Mouse (Mus musculus) sigmoid colon, adult 10 weeks (tissue): Measurements from ENCODE around the gene Abca6. TPM values are rescaled to one million over a fixed set of nuclear protein-coding genes. Genes with fewer than 3 reads are reported as not detected.

Experiments
- polyA plus RNA-seq: library from polyadenylated mRNA; stranded (reverse); fragments of 350-450 nt; fragmentation: Illumina TruSeq; extraction: RNeasy Lipid Tissue Mini Kit (QIAGEN cat#74804); gene quantifications from one replicate; pipeline ENCODE4 v1.2.3, GENCODE M21; 2014; ENCODE audit warnings: low read depth, low replicate concordance

The Abca6 gene
- polyA plus RNA-seq: 2.1 TPM

DNA sequence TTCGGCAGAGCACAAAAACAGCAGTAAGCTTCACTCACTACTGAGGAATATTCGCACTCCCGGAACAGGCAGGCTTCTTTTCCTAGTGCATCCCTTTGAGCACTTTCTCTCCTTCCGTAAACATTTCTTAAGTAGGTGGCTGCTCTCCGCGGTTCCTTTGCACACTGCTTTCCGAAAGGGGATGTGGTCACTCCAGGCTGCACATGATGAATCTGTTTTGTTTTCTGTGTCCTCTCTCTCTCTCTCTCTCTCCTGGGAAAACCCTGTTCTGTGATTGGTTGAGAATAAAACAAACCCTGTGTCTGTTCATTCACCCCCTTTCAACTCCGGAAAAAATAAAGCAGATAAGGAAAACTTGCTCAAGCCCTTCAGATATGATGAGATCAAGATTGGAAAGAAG lies at the start of gene Abca6:
Gene Abca6, minus strand, starts transcription at position 243 of the 400 bp plus-strand sequence.

DNA sequence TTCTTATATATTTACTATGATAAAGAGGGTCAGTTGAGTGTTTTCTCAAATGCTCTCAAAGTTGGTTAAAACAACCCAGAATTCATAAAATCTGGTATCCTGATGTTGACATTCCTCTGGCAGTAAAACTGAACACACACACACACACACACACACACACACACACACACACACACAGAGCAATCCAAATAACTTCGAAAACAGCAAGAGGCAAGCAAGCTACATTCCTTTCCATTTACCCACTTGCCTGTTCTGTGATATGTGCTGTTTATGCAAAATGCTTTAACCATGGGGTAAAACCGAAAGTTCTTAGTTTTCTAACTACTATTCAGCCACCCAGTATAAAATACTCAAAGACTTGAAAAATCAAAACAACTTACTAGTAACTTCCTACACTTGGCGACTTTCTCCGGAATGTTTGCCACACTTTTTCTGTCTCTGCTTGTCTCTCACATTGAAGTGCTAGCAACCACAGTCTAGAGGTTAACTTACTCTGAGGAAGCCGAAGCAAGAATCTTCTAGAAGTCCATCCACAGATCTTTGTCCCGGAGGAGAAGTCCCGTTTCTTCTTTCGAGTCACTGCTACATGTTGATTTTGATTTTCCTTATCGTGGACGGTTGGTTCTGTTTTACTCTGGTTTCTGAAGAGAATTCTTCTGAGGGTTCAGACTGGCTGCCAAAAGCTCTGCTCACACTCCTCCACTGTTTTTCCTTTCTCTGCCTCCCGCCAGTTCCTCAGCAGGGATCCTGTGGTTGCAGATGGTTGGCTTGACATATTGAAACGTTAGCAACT lies 83.9 kb downstream of the Abca6 start, which contains the start of gene Abca9:
Gene Abca9, minus strand, starts transcription at position 738 of the 793 bp plus-strand sequence.

Other genes starting within 250 kb of the Abca6 start
- 20.4 TPM for gene Abca8a, start 155.8 kb downstream of the Abca6 start, polyA plus RNA-seq
- 9.5 TPM for gene Abca9, start 83.6 kb downstream of the Abca6 start, polyA plus RNA-seq
- 5.8 TPM for gene Abca5, start 85.9 kb upstream of the Abca6 start, polyA plus RNA-seq
- 28.6 TPM for gene Map2k6, start 147.3 kb upstream of the Abca6 start, polyA plus RNA-seq